Mouse (Mus musculus) thymus, adult 2 months (tissue): Measurements from ENCODE around the gene Hoxa4.

Source experiments
- CTCF ChIP-seq: fragments of 200-500 bp; IDR thresholded peaks from 2 replicates; pipeline ENCODE4 v1.5.1; 2012; ENCODE audit warnings: mild to moderate bottlenecking, control low read depth, low read length, moderate library complexity, borderline replicate concordance; ENCODE audit not compliant: control insufficient read depth, poor library complexity, insufficient read depth; ENCODE audit errors: extremely low read depth
- POLR2A ChIP-seq: fragments of 200-500 bp; IDR thresholded peaks from 2 replicates; pipeline ENCODE4 v1.6.1; 2012; ENCODE audit warnings: mild to moderate bottlenecking, low read length, control low read depth, moderate library complexity; ENCODE audit not compliant: control insufficient read depth, poor library complexity, insufficient read depth; ENCODE audit errors: extremely low read depth

DNA sequence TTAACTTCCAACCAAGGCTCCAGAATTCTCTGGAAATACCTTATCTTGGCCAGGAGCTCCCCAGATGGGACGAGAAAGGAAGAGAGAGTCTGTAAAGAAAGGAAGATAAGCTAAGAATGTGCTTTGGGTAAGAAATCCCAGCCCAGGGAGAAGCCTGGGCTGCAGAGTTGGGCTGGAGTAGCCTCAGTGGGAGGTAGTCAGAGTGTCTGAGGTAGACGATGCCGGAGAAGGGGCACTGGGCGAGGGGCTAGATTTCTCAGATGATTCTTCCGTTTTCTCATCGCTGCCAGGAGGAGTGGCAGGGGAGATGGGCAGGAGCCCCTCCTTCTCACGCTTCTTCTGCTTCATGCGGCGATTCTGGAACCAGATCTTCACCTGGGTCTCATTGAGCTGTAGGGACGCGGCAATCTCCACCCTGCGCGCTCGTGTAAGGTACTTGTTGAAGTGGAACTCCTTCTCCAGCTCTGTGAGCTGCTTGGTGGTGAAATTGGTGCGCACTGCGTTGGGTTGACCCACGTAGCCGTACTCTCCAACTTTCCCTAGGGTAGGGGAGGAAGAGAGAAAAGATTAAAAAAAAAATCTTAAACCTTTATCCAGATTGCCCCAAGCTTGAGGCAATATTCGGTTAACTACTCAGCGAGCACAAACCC, 34.9 kb downstream of the Hoxa4 start:
- TF ChIP-seq POLR2A (no peak), CTCF (no peak)
